Mouse (Mus musculus): ENCODE measurements around the gene Fcho1. TPM values are rescaled to one million over a fixed set of nuclear protein-coding genes. Genes with fewer than 3 reads are reported as not detected.
"Not testable (repeated sequence)": the region's sequence is repeated elsewhere in the genome, so short reads cannot be mapped to it uniquely, and the experiment has no call there.

Gene Fcho1
- polyA plus RNA-seq (2012; ENCODE audit: insufficient read depth, insufficient read length, missing spikeins) = not detected in 2 replicates

GRCm38 (mm10) chr8:71725122-71725924 lies at the start of gene Fcho1:
TSS of gene Fcho1 (minus strand) at chr8:71725716.
- no peak within 1 kb of the TSS for H3K27ac ChIP-seq (replicated peaks; ENCODE audit: low read depth, low read length)
- H3K4me1 ChIP-seq (ENCODE audit: control insufficient read depth, insufficient read depth, insufficient read length, low read length) = no peaks in the 10 kb centered on the region

GRCm38 (mm10) chr8:71771336-71771735 lies 45.8 kb upstream of the Fcho1 start:
- H3K4me3 ChIP-seq (ENCODE audit: insufficient read depth, low read depth, low read length) = no peak overlapping the region
- H3K4me1 ChIP-seq (ENCODE audit: control insufficient read depth, insufficient read depth, insufficient read length, low read length) = no peaks in the 10 kb centered on the region
- H3K27ac ChIP-seq (replicated peaks; ENCODE audit: low read depth, low read length) = no peak overlapping the region

More at GRCm38 (mm10) chr8:71725122-71725924, at the start of gene Fcho1:
- peak within 1 kb of the TSS; percentile 42 for H3K4me3 ChIP-seq (ENCODE audit: insufficient read depth, low read depth, low read length)

DNA sequence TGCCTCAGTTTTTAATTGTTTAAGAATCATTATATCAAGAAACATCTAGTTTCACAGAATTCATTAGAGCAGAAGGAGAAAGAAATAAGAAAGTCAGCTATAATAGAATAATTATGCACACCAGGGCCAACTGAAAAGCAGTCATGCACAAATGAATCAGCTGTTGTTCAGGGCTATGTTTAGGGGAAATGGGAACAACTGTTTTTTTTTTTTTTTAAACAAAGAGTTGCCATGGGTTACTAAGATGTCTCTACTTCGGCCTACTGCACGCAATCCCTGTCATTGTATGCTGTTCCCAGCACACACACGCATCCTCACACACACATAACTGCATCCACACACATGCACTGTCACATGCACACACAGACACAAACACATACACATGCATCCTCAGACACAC lies 33.3 kb upstream of the Fcho1 start:
- Histone ChIP-seq H3K4me3 (ENCODE audit: insufficient read depth, low read depth, low read length) (no peak overlapping the region), H3K4me1 (ENCODE audit: control insufficient read depth, insufficient read depth, insufficient read length, low read length) (no peaks in the 10 kb centered on the region), H3K27ac (replicated peaks; ENCODE audit: low read depth, low read length) (no peak overlapping the region)

- not testable (repeated sequence) for H3K4me3 ChIP-seq (ENCODE audit: insufficient read depth, low read depth, low read length); H3K27ac ChIP-seq (replicated peaks; ENCODE audit: low read depth, low read length); H3K4me1 ChIP-seq (ENCODE audit: control insufficient read depth, insufficient read depth, insufficient read length, low read length)
Measured at GRCm38 (mm10) chr8:71752881-71753552, 27.5 kb upstream of the Fcho1 start.

DNA sequence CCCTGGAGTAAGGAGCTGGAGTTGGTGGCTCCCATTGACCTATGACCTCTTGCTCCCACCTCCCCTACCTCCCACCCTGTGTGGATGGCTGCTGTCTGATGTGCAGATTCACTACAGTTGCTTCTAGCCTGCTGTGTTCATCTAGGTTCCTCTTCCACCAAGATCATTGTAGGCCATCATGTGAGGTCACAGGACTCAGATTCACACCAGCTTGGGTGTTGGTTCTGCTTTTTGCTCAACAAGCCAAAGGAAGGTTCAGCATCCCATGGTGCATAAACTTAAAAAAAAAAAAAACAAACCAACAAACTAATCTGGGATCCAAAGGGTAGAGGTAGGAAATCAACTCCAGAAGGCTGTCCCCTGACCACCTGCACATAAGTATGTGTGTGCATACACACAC lies 26.7 kb upstream of the Fcho1 start:
- H3K4me1 ChIP-seq (ENCODE audit: control insufficient read depth, insufficient read depth, insufficient read length, low read length); H3K27ac ChIP-seq (replicated peaks; ENCODE audit: low read depth, low read length); H3K4me3 ChIP-seq (ENCODE audit: insufficient read depth, low read depth, low read length): not testable (repeated sequence)

- not testable (repeated sequence) for H3K27ac ChIP-seq (replicated peaks; ENCODE audit: low read depth, low read length); H3K4me1 ChIP-seq (ENCODE audit: control insufficient read depth, insufficient read depth, insufficient read length, low read length); H3K4me3 ChIP-seq (ENCODE audit: insufficient read depth, low read depth, low read length)
Measured at GRCm38 (mm10) chr8:71751337-71751886, 25.9 kb upstream of the Fcho1 start.

DNA sequence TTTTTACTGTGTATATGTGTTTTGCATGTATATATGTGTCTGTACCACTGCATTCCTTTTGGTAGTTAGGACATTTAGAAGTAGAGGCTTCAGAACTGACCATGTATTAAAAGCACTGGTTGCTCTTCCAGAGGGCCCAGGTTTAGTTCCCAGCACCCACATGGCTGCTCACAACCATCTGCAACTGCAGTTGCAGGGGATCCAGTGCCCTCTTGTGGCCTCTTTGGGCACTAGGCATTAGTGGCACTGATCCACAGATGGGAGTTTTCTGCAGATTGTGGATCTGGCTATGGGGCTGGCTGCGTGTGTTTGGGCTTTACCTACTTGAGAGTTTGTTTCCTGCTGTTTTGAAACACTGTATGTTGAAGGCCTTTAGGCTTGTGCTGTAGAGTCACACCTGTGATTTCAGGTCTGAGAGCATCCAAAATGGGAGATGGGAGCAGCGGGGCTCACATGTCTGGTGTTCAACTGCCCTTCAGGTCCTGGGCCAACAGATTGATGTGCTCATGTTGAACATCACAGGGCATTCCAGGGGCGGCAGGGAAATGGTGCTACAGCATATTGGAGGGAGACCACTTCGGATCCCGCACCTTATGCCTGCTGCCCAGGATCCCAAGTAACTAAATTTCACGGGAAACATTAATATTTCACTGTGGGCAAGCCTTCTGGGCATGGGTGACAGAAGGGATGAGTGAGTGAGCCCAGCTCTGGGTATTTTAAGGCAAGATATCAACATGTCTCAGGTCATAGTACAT lies 24.0 kb upstream of the Fcho1 start:
- not testable (repeated sequence) for H3K4me3 ChIP-seq (ENCODE audit: insufficient read depth, low read depth, low read length); H3K27ac ChIP-seq (replicated peaks; ENCODE audit: low read depth, low read length); H3K4me1 ChIP-seq (ENCODE audit: control insufficient read depth, insufficient read depth, insufficient read length, low read length)

GRCm38 (mm10) chr8:71747082-71747481 lies 21.6 kb upstream of the Fcho1 start:
- not testable (repeated sequence) for H3K4me1 ChIP-seq (ENCODE audit: control insufficient read depth, insufficient read depth, insufficient read length, low read length); H3K27ac ChIP-seq (replicated peaks; ENCODE audit: low read depth, low read length); H3K4me3 ChIP-seq (ENCODE audit: insufficient read depth, low read depth, low read length)

DNA sequence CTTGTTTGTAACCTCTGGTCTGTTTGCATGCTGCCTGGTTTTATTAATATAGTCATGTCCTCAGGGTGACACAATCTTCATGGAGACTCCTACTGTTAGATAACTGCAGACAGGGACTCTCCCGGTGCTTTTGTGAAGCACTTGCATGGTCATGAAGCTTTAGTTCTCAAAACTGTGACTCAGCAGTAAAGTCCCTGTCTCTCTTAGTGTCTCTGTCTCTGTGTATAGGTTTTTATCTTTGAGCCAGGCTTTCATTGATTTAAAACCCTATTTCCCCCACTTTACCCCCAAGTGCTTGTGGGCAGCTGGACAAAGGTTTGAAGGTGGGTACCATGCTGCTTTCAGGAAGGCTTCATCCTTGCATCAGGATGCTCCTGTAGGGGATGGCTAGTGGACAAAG lies 19.8 kb upstream of the Fcho1 start:
- no peak overlapping the region for H3K27ac ChIP-seq (replicated peaks; ENCODE audit: low read depth, low read length)
- H3K4me3 ChIP-seq (ENCODE audit: insufficient read depth, low read depth, low read length) = no peak overlapping the region
- no peaks in the 10 kb centered on the region for H3K4me1 ChIP-seq (ENCODE audit: control insufficient read depth, insufficient read depth, insufficient read length, low read length)

- H3K4me1 ChIP-seq (ENCODE audit: control insufficient read depth, insufficient read depth, insufficient read length, low read length) = no peaks in the 10 kb centered on the region
- no peak overlapping the region for H3K27ac ChIP-seq (replicated peaks; ENCODE audit: low read depth, low read length)
- H3K4me3 ChIP-seq (ENCODE audit: insufficient read depth, low read depth, low read length) = no peak overlapping the region
Measured at GRCm38 (mm10) chr8:71742783-71743182, 17.3 kb upstream of the Fcho1 start.

GRCm38 (mm10) chr8:71741687-71742114 lies 16.2 kb upstream of the Fcho1 start:
- Histone ChIP-seq H3K27ac (replicated peaks; ENCODE audit: low read depth, low read length) (no peak overlapping the region), H3K4me1 (ENCODE audit: control insufficient read depth, insufficient read depth, insufficient read length, low read length) (no peaks in the 10 kb centered on the region), H3K4me3 (ENCODE audit: insufficient read depth, low read depth, low read length) (no peak overlapping the region)

DNA sequence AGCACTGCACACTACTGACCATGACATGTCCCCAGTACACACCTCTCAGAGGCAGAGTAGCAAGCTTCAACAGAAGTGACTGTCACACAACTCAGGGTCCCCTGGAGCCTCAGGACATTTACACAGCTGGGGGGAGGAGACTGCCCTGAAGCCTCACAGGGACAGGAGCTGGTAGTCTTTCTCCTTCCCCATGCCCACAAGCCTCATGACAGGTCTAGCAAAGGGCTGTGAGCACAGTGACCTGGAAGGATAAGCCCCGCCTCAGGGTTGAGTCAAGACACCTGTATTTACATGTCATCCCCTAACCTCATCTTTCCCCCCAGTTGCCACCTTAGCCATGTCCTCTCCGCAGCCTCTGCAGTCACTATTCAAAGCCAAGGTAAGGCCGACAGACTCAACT lies 15.7 kb upstream of the Fcho1 start:
- Histone ChIP-seq H3K4me3 (ENCODE audit: insufficient read depth, low read depth, low read length) (no peak overlapping the region), H3K27ac (replicated peaks; ENCODE audit: low read depth, low read length) (no peak overlapping the region), H3K4me1 (ENCODE audit: control insufficient read depth, insufficient read depth, insufficient read length, low read length) (no peaks in the 10 kb centered on the region)

- not testable (repeated sequence) for H3K4me3 ChIP-seq (ENCODE audit: insufficient read depth, low read depth, low read length); H3K4me1 ChIP-seq (ENCODE audit: control insufficient read depth, insufficient read depth, insufficient read length, low read length); H3K27ac ChIP-seq (replicated peaks; ENCODE audit: low read depth, low read length)
Measured at GRCm38 (mm10) chr8:71738316-71738715, 12.8 kb upstream of the Fcho1 start.

GRCm38 (mm10) chr8:71731652-71732230 lies 6.2 kb upstream of the Fcho1 start:
- H3K27ac ChIP-seq (replicated peaks; ENCODE audit: low read depth, low read length) = no peak overlapping the region
- H3K4me1 ChIP-seq (ENCODE audit: control insufficient read depth, insufficient read depth, insufficient read length, low read length) = no peaks in the 10 kb centered on the region
- H3K4me3 ChIP-seq (ENCODE audit: insufficient read depth, low read depth, low read length) = no peak overlapping the region
